Mouse (Mus musculus) stomach, embryonic 16.5 days (tissue): ENCODE results near the gene Fasn. TPM values are rescaled to one million over a fixed set of nuclear protein-coding genes. Genes with fewer than 3 reads are reported as not detected.
"Not testable (repeated sequence)": the region's sequence is repeated elsewhere in the genome, so short reads cannot be mapped to it uniquely, and the experiment has no call there.

ENCODE experiments used
- ATAC-seq: fragments of 200-750 bp; cut with Nextera tagmentation; 2 replicates; pipeline ENCODE4 v1.8.0; 2017; ENCODE audit warnings: moderate number of reproducible peaks, moderate TSS enrichment; ENCODE audit not compliant: insufficient read depth, low FRiP score
- H3K27ac ChIP-seq: fragments of 300-500 bp; sonication (generic); 2 replicates; pipeline ENCODE4 v1.5.1; 2014; ENCODE audit warnings: low read length
- H3K27me3 ChIP-seq: fragments of 300-500 bp; sonication (generic); 2 replicates; pipeline ENCODE4 v1.6.1; 2014; ENCODE audit warnings: low read length, control low read depth, mixed read lengths; ENCODE audit not compliant: control insufficient read depth, insufficient read depth
- H3K36me3 ChIP-seq: fragments of 300-500 bp; sonication (generic); 2 replicates; pipeline ENCODE4 v1.6.1; 2014; ENCODE audit warnings: low read length; ENCODE audit not compliant: control insufficient read depth, insufficient read depth
- H3K4me1 ChIP-seq: fragments of 300-500 bp; sonication (generic); 2 replicates; pipeline ENCODE4 v1.6.1; 2014; ENCODE audit warnings: low read length, control low read depth, mixed read lengths; ENCODE audit not compliant: control insufficient read depth, insufficient read depth
- H3K4me2 ChIP-seq: fragments of 300-500 bp; sonication (generic); 2 replicates; pipeline ENCODE4 v1.6.1; 2014; ENCODE audit warnings: low read depth, low read length, mixed read lengths
- H3K4me3 ChIP-seq: fragments of 300-500 bp; sonication (generic); replicated peaks from 2 replicates; pipeline ENCODE4 v1.5.1; 2014; ENCODE audit warnings: mild to moderate bottlenecking, low read length
- H3K9ac ChIP-seq: fragments of 300-500 bp; sonication (generic); 2 replicates; pipeline ENCODE4 v1.6.1; 2014; ENCODE audit warnings: low read length
- H3K9me3 ChIP-seq: fragments of 300-500 bp; sonication (generic); replicated peaks from 2 replicates; pipeline ENCODE4 v1.6.1; 2016; ENCODE audit warnings: low read length, control low read depth; ENCODE audit not compliant: control insufficient read depth
- WGBS: fragments of 180-500 bp; shearing (Covaris S2); extraction: QIAGEN DNeasy Blood & Tissue Kit; methylation state at CpG from one replicate; pipeline ENCODE4 v1.1.7; 2014; 5-methylcytosine and 5-hydroxymethylcytosine counted together
- polyA plus RNA-seq: library from polyadenylated mRNA; unstranded; fragments of >200 nt; fragmentation: Nextera tagmentation; extraction: Ambion mirVana; gene quantifications from 2 replicates; pipeline ENCODE4 v1.2.1, GENCODE M21; 2015

Gene Fasn
- polyA plus RNA-seq, 1 experiment from 2014 or later, result 51.9 TPM

DNA sequence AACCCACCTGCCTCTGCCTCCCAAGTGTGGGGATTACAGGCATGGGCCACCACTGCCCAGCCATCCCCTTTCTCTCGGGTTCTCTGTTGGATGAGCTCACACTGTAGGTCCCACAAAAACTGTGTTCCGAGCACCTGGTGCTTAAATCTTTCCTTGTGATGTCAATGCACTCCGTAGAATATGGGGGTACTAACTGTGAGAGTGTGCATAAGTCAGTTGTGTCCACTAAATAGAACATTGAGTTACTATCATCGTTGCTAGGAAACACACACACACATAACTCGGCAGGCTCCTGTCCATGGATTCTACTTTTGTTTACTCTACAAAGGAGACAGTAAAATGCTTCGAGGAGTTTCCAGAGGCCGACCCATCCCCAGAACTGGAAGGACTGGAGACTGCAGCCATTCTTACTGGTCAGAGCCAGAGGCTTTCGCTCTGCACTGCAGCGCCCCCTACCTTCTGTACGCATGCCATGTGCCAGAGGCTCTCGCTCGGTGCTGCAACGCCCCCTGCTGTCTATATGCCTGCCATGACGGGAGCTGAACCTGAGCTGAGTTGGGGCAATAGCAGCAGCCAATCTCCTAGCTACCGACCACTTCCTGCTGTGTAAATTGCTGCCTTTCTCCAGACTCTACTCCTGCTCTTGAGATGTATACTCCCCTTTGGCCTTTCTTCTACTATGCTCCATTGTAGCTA, 48.4 kb downstream of the Fasn start:
- 23% methylated on average over 15 of the region's 15 CpGs for WGBS
- 0 out of 2 replicates have a peak overlapping the region, but pooled peaks have one; percentile 4 for H3K9ac ChIP-seq

DNA sequence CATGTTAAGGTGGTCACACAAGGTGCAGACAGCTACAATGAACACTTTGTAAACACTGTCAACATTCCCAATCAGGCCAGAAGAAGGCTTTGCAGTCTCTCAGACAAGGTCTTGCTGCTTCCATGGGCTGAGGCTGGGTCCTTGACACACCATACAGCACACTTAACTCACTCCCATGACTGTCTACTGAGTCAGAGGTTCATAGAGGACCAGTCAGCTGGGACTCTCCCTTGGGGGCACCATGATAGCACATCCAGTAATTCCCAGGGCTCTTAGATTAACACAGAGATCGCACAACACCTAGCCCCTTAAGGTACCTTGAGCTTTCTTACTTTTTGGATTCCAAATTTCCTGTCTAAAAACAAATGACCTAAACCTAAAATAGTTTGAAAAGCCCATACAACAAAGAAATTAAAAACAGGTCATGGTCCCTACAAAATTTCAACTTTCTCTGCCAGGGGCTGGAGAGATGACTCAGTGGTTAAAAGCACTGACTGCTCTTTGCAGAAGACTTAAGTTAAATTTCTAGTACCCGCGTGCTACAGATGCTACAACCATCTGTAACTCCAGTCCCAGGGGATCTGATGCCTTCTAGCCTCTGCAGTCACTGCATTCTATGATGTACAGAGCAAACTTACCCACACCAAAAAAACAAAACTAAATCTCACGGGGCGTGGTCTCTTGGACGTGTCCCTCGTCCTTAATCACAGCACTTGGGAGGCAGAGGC, 50.7 kb downstream of the Fasn start:
- Histone ChIP-seq H3K4me3 (no peak overlapping the region), H3K9ac (no peak overlapping the region), H3K36me3 (no peaks in the 10 kb centered on the region), H3K9me3 (no peaks in the 10 kb centered on the region), H3K27ac (no peak overlapping the region), H3K4me1 (peaks cover 6% of the 10 kb centered on the region; the same call in 1 of the 2 replicates), H3K27me3 (no peaks in the 10 kb centered on the region), H3K4me2 (no peak overlapping the region)
- WGBS, result 82% methylated on average over 7 of the region's 7 CpGs
- no peak for ATAC-seq

More for the DNA sequence above, 48.4 kb downstream of the Fasn start:
- H3K27me3 ChIP-seq, result no peaks in the 10 kb centered on the region
- H3K27ac ChIP-seq, result no peak overlapping the region
- peaks cover 6% of the 10 kb centered on the region; the same call in 1 of the 2 replicates for H3K4me1 ChIP-seq
- H3K4me2 ChIP-seq, result no peak overlapping the region
- no peaks in the 10 kb centered on the region for H3K36me3 ChIP-seq
- no peaks in the 10 kb centered on the region for H3K9me3 ChIP-seq
- no peak overlapping the region for H3K4me3 ChIP-seq
- peak; percentile 89 for ATAC-seq

DNA sequence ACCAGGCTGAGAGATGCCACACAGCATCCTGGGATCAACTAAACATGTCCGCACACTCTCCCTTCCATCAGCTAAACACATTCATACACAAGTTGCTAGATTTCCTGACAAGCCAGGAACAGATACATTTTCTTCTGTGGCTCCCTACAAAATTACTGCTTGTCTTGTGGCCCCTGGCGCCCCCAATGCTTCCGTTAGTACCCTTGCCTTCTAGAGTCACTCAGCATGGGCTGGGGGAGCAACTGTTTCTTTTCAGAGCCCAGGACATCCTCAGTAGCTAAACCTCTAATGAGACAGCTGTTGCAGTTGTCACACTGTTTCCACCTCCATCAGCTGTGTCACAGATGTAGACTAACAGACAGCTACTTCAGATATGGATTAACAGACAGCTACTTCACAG, 51.6 kb downstream of the Fasn start:
- Histone ChIP-seq H3K9me3 (no peaks in the 10 kb centered on the region), H3K4me1 (peaks cover 6% of the 10 kb centered on the region; the same call in 1 of the 2 replicates), H3K27me3 (no peaks in the 10 kb centered on the region), H3K36me3 (no peaks in the 10 kb centered on the region), H3K4me3 (no peak overlapping the region), H3K27ac (no peak overlapping the region), H3K9ac (no peak overlapping the region), H3K4me2 (no peak overlapping the region)
- no peak for ATAC-seq
- WGBS, result 77% methylated on average over 3 of the region's 3 CpGs

DNA sequence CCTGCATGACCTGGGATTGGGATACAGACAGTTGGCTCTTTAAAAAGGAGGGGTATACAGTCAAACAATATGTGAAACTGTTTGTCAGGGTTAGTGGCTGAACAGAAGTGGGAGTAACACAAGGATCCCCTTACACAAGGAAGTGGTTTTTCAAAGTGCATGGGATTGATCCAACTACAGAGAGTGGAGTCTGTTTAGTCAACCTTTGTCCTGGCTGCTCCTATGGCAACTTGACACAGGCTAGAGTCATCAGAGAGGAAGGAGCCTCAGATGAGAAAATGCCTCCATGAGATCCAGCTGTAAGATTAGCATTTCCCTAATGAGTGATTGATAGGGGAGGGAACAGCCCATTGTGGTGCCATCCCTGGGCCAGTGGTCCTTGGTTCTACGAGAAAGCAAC, 56.1 kb downstream of the Fasn start:
- Histone ChIP-seq H3K4me1 (no peaks in the 10 kb centered on the region), H3K4me2 (no peak overlapping the region), H3K27me3 (no peaks in the 10 kb centered on the region), H3K36me3 (no peaks in the 10 kb centered on the region), H3K4me3 (no peak overlapping the region), H3K9me3 (no peaks in the 10 kb centered on the region), H3K9ac (no peak overlapping the region), H3K27ac (peak overlapping the region; percentile 42; the same call in 1 of the 2 replicates)
- ATAC-seq, result peak; percentile 62; the same call in 1 of the 2 replicates
- WGBS, result 67% methylated on average over 1 of the region's 1 CpGs

DNA sequence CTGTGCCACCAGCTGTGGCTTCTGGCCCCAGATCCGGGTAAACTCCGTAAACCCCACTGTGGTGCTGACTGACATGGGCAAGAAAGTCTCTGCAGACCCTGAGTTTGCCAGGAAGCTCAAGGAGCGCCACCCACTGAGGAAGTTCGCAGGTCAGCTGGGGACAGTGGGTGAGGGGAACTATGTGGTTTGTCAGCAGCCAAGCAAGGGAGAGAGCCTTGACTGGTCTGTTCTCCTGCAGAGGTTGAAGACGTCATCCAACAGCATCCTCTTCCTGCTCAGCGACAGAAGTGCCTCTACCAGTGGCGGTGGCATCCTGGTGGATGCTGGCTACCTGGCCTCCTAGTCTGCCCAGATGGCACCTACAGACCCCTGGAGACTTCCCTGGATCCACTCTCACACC, 57.3 kb downstream of the Fasn start:
- WGBS, result 61% methylated on average over 3 of the region's 7 CpGs
- not testable (repeated sequence) for ATAC-seq, H3K9ac ChIP-seq, H3K4me2 ChIP-seq, H3K27me3 ChIP-seq, H3K4me1 ChIP-seq, H3K27ac ChIP-seq, H3K4me3 ChIP-seq, H3K36me3 ChIP-seq, H3K9me3 ChIP-seq

DNA sequence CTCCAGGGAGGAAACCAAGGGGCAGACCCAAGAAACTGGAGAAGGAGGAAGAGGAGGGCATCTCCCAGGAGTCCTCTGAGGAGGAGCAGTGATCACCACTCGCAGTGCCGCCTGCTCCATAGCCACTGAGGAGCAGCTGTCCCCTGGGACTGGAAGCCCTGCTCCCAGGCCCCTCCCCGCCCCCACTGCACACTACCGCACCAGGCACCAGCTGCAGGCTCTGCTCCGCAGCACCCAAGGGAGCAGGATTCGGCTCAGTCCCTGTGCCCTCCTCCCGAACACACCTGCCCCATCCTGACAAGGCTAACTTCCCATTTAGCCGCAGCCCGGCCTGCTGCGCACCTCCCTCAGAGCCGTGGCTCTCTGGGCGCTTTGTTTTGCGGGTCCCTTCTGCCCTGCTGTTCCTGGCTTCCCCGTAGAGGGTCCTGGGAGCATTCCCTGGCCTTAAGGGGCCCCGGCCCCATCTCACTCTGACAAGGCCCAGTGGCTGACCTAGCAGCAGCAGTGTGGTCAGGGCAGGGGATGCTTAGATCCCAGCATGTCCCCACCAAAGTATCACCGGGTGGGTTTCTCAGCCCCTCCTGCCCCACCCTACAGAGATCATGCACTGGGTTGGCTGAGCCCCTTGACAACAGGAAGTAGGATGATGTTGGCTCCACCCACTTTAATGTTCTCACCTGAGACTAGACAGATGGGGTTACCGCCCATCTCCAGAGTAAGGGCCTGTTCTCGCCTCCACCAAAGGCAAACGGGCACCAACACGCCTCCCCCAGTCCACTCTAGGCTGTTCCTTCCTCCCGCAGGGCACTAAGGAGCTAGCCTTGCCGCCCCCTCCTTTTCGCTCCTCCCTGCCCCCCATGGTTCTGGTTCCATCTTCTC, 61.0 kb downstream of the Fasn start:
- not testable (repeated sequence) for H3K27me3 ChIP-seq, H3K36me3 ChIP-seq, H3K27ac ChIP-seq, H3K9ac ChIP-seq, H3K4me1 ChIP-seq, H3K4me3 ChIP-seq
- peaks cover 13% of the 10 kb centered on the region for H3K9me3 ChIP-seq
- ATAC-seq, result peak; percentile 51
- WGBS, result 12% methylated on average over 7 of the region's 23 CpGs
- peak overlapping the region; percentile 24; the same call in 1 of the 2 replicates for H3K4me2 ChIP-seq

DNA sequence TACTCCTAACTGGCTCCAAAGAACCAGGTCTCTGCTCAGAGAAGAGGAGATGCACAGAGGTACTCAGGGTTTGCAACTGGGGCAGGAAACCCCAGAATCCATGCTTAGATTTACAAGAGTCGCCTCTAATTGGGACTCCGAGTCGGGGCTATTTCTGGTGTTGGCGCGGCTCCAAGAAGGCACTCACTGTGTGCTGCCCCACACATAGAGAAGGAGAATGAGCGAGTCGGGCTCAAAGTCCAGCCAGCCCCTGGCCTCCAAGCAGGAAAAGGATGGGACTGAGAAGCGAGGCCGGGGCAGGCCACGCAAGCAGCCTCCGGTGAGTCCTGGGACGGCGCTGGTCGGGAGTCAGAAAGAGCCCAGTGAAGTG, 61.7 kb downstream of the Fasn start, which contains the start of gene Hmga1b:
Gene Hmga1b, plus strand, starts transcription at position 123 of the 370 bp plus-strand sequence.
- WGBS, result 11% methylated on average over 14 of the region's 14 CpGs
- peak within 1 kb of the TSS; percentile 50 for H3K9ac ChIP-seq
- not testable (repeated sequence) for H3K4me1 ChIP-seq, H3K4me3 ChIP-seq, H3K27me3 ChIP-seq, H3K36me3 ChIP-seq
- H3K9me3 ChIP-seq, result peaks cover 19% of the 10 kb centered on the region
- H3K27ac ChIP-seq, result peak within 1 kb of the TSS; percentile 85
- ATAC-seq, result peak; percentile 49; the same call in 1 of the 2 replicates
- peak within 1 kb of the TSS; percentile 24; the same call in 1 of the 2 replicates for H3K4me2 ChIP-seq

DNA sequence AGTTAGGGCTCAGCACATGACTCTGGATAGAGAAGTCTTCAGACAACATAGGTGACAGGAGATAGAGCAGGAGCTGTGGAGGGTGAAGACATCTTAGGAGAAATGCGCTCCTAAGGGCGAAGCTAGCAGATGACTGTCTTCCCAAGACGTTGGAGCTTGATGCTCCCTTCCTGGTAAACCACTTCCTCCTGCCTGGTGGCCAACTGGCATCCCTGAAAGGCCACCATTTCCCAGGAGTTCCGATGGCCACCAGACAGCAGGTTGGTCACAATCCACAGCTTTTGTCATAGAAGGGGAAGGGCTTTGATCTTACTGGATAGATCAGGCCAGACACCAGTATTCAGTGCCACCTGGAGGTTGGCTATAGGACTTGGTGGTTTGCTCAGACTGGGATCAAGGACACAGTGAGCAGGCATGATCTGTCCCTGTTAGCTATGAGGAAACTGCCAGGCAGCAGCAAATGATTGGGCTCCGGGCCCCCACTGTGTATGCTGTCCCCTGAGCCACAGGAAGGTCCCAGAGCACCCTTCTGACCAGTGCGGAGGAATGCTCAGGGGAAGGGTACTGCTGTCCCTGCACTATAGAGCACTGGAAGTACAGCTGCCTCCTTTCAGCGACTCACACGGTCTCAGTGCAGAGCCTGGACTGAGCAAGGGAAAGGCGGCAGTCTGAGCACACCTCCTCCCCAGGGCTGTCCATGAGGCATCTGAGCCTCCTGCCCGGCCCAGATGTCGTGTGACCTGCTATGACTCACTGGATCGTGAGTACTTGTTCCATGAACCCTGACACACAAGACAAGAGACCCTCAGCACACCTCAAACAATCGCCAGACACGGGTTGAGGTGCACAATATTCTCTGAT, 62.3 kb downstream of the Fasn start:
- Histone ChIP-seq H3K9me3 (peaks cover 21% of the 10 kb centered on the region), H3K4me3 (no peak overlapping the region), H3K27ac (peak overlapping the region; percentile 85), H3K4me1 (peaks cover 5% of the 10 kb centered on the region), H3K9ac (peak overlapping the region; percentile 50), H3K36me3 (no peaks in the 10 kb centered on the region), H3K27me3 (no peaks in the 10 kb centered on the region), H3K4me2 (peak overlapping the region; percentile 24; the same call in 1 of the 2 replicates)
- ATAC-seq, result peak; percentile 73; the same call in 1 of the 2 replicates
- WGBS, result 60% methylated on average over 14 of the region's 14 CpGs
